Mouse (Mus musculus): ENCODE results near the gene Prelp. TPM values are rescaled to one million over a fixed set of nuclear protein-coding genes. Genes with fewer than 3 reads are reported as not detected.

Prelp gene
- polyA plus RNA-seq, 1 experiment from 2014 or later = 2.6 TPM

DNA sequence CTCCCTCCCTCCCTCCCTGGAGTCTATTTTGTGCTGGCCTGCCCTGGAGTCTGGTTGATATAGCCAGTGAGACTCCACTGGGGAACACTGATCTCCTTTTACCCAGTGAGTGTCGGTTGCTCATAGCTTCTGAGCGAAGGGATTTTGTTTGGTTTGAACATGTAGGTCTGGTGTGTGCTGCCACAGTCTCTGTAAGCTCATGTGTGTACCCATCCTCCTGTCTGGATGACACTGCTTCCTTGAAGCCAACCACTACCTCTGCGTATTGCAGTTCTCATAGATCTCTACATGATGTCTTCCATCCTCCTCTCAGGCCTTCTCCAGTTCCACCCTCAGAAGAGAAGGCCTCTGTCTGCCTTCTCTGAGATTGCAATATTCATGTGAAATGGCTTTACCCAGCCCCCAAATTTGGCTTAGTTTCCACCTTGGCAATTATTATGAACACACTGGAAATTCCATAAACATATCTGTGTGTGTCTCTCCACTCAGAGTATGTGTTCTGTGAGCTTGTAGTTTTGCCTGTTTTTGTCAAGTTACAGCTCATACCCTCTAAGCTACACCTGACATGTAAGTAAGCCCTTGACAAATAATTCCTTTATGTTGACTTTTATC, 19.4 kb upstream of the Prelp start:
- 93% methylated on average over 3 of the region's 3 CpGs for WGBS
- Histone ChIP-seq H3K4me1 (ENCODE audit: insufficient read depth, low read length) (peaks cover 7% of the 10 kb centered on the region), H3K9ac (replicated peaks; ENCODE audit: low read length) (no peak overlapping the region), H3K9me3 (ENCODE audit: low read length) (peaks cover 13% of the 10 kb centered on the region; the same call in 1 of the 2 replicates), H3K27ac (ENCODE audit: low read length) (no peak overlapping the region), H3K36me3 (ENCODE audit: insufficient read depth, low read length) (no peaks in the 10 kb centered on the region), H3K4me2 (replicated peaks; ENCODE audit: low read depth, low read length) (no peak overlapping the region), H3K27me3 (ENCODE audit: insufficient read depth, low read length) (no peaks in the 10 kb centered on the region), H3K4me3 (ENCODE audit: low read length) (no peak overlapping the region)
- no peak for ATAC-seq (ENCODE audit: low FRiP score, low TSS enrichment)

- no peak for ATAC-seq (ENCODE audit: low FRiP score, low TSS enrichment)
- no peaks in the 10 kb centered on the region for H3K27me3 ChIP-seq (ENCODE audit: insufficient read depth, low read length)
- no peak overlapping the region for H3K27ac ChIP-seq (ENCODE audit: low read length)
- peaks cover 13% of the 10 kb centered on the region; the same call in 1 of the 2 replicates for H3K9me3 ChIP-seq (ENCODE audit: low read length)
- no peak overlapping the region for H3K4me3 ChIP-seq (ENCODE audit: low read length)
- no peaks in the 10 kb centered on the region for H3K36me3 ChIP-seq (ENCODE audit: insufficient read depth, low read length)
- no peak overlapping the region for H3K9ac ChIP-seq (replicated peaks; ENCODE audit: low read length)
- no peak overlapping the region for H3K4me2 ChIP-seq (replicated peaks; ENCODE audit: low read depth, low read length)
- peaks cover 7% of the 10 kb centered on the region for H3K4me1 ChIP-seq (ENCODE audit: insufficient read depth, low read length)
- 89% methylated on average over 8 of the region's 8 CpGs for WGBS
These were observed 18.5 kb upstream of the Prelp start for GRCm38 (mm10) chr1:133939708-133940107.

DNA sequence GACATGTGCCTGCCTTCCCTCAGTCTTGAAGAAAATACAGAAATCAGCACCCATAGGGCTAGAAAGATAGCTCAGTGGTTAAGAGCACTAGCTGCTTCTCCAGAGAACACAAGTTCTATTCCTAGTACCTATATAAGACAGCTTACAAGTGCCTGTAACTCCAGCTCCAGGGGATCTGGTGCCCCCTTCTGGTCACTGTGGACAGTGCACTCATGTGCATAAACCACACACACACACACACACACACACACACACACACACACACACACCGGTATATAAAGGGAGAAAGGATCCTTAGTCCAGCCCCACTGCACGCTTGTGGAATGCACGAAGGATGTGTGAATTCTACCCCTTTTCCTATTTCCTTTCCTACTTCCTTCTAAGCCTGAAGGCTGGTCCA, 15.0 kb upstream of the Prelp start:
- Histone ChIP-seq H3K4me1 (ENCODE audit: insufficient read depth, low read length) (0 out of 2 replicates have a peak, but pooled peaks cover 3% of the 10 kb centered on the region), H3K4me3 (ENCODE audit: low read length) (no peak overlapping the region), H3K27me3 (ENCODE audit: insufficient read depth, low read length) (no peaks in the 10 kb centered on the region), H3K4me2 (replicated peaks; ENCODE audit: low read depth, low read length) (no peak overlapping the region), H3K9me3 (ENCODE audit: low read length) (peaks cover 3% of the 10 kb centered on the region; the same call in 1 of the 2 replicates), H3K27ac (ENCODE audit: low read length) (no peak overlapping the region), H3K9ac (replicated peaks; ENCODE audit: low read length) (no peak overlapping the region), H3K36me3 (ENCODE audit: insufficient read depth, low read length) (no peaks in the 10 kb centered on the region)
- no peak for ATAC-seq (ENCODE audit: low FRiP score, low TSS enrichment)
- WGBS = 78% methylated on average over 3 of the region's 3 CpGs

- H3K4me1 ChIP-seq (ENCODE audit: insufficient read depth, low read length) = 0 out of 2 replicates have a peak, but pooled peaks cover 3% of the 10 kb centered on the region
- no peak overlapping the region for H3K4me2 ChIP-seq (replicated peaks; ENCODE audit: low read depth, low read length)
- no peaks in the 10 kb centered on the region for H3K36me3 ChIP-seq (ENCODE audit: insufficient read depth, low read length)
- WGBS = 75% methylated on average over 10 of the region's 10 CpGs
- H3K9ac ChIP-seq (replicated peaks; ENCODE audit: low read length) = no peak overlapping the region
- H3K9me3 ChIP-seq (ENCODE audit: low read length) = peaks cover 3% of the 10 kb centered on the region; the same call in 1 of the 2 replicates
- ATAC-seq (ENCODE audit: low FRiP score, low TSS enrichment) = 0 out of 2 replicates have a peak, but pooled peaks have one; percentile 9
- H3K27me3 ChIP-seq (ENCODE audit: insufficient read depth, low read length) = no peaks in the 10 kb centered on the region
- H3K4me3 ChIP-seq (ENCODE audit: low read length) = no peak overlapping the region
- no peak overlapping the region for H3K27ac ChIP-seq (ENCODE audit: low read length)
These were observed 13.2 kb upstream of the Prelp start for GRCm38 (mm10) chr1:133934354-133934963.

GRCm38 (mm10) chr1:133933301-133934195, 12.3 kb upstream of the Prelp start:
- Histone ChIP-seq H3K9me3 (ENCODE audit: low read length) (peaks cover 3% of the 10 kb centered on the region; the same call in 1 of the 2 replicates), H3K4me2 (replicated peaks; ENCODE audit: low read depth, low read length) (no peak overlapping the region), H3K36me3 (ENCODE audit: insufficient read depth, low read length) (no peaks in the 10 kb centered on the region), H3K27ac (ENCODE audit: low read length) (no peak overlapping the region), H3K4me3 (ENCODE audit: low read length) (no peak overlapping the region), H3K4me1 (ENCODE audit: insufficient read depth, low read length) (0 out of 2 replicates have a peak, but pooled peaks cover 3% of the 10 kb centered on the region), H3K9ac (replicated peaks; ENCODE audit: low read length) (no peak overlapping the region), H3K27me3 (ENCODE audit: insufficient read depth, low read length) (no peaks in the 10 kb centered on the region)
- 47% methylated on average over 14 of the region's 14 CpGs for WGBS
- ATAC-seq (ENCODE audit: low FRiP score, low TSS enrichment) = 0 out of 2 replicates have a peak, but pooled peaks have one; percentile 46

DNA sequence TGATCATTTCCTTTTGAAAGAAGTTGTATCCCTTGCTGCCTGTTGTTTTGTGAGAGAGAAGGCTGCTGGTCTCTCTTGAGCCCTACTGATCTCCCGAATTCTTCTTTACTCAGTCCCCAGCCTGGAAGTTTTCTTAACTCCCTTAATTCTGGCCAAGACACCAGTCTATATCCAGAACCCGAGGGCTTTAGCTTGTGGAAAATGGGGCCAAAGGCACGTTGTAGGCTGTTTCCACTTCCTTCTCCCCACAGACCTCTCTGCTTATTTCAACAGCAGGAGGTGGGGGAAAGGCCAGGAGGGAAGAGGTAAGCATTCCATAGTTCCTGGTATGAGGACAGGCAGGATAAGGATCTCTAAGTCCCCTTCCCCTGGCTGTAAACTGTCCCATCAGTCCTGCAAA, 8.8 kb upstream of the Prelp start:
- H3K9ac ChIP-seq (replicated peaks; ENCODE audit: low read length) = no peak overlapping the region
- no peak overlapping the region for H3K4me2 ChIP-seq (replicated peaks; ENCODE audit: low read depth, low read length)
- H3K36me3 ChIP-seq (ENCODE audit: insufficient read depth, low read length) = no peaks in the 10 kb centered on the region
- 46% methylated on average over 3 of the region's 3 CpGs for WGBS
- no peak overlapping the region for H3K4me3 ChIP-seq (ENCODE audit: low read length)
- no peaks in the 10 kb centered on the region for H3K27me3 ChIP-seq (ENCODE audit: insufficient read depth, low read length)
- H3K9me3 ChIP-seq (ENCODE audit: low read length) = no peaks in the 10 kb centered on the region
- no peak overlapping the region for H3K27ac ChIP-seq (ENCODE audit: low read length)
- no peak for ATAC-seq (ENCODE audit: low FRiP score, low TSS enrichment)
- H3K4me1 ChIP-seq (ENCODE audit: insufficient read depth, low read length) = 0 out of 2 replicates have a peak, but pooled peaks cover 3% of the 10 kb centered on the region

- ATAC-seq (ENCODE audit: low FRiP score, low TSS enrichment) = no peak
- H3K4me3 ChIP-seq (ENCODE audit: low read length) = no peak overlapping the region
- peaks cover 13% of the 10 kb centered on the region for H3K4me1 ChIP-seq (ENCODE audit: insufficient read depth, low read length)
- no peaks in the 10 kb centered on the region for H3K36me3 ChIP-seq (ENCODE audit: insufficient read depth, low read length)
- WGBS = 83% methylated on average over 3 of the region's 3 CpGs
- H3K4me2 ChIP-seq (replicated peaks; ENCODE audit: low read depth, low read length) = no peak overlapping the region
- H3K9ac ChIP-seq (replicated peaks; ENCODE audit: low read length) = no peak overlapping the region
- no peaks in the 10 kb centered on the region for H3K9me3 ChIP-seq (ENCODE audit: low read length)
- no peaks in the 10 kb centered on the region for H3K27me3 ChIP-seq (ENCODE audit: insufficient read depth, low read length)
- no peak overlapping the region for H3K27ac ChIP-seq (ENCODE audit: low read length)
These were observed 4.0 kb upstream of the Prelp start for GRCm38 (mm10) chr1:133925223-133925622.

GRCm38 (mm10) chr1:133924141-133924875, 3.1 kb upstream of the Prelp start:
- ATAC-seq (ENCODE audit: low FRiP score, low TSS enrichment) = peak; percentile 23; the same call in 1 of the 2 replicates
- no peaks in the 10 kb centered on the region for H3K27me3 ChIP-seq (ENCODE audit: insufficient read depth, low read length)

GRCm38 (mm10) chr1:133923071-133923470, 1.9 kb upstream of the Prelp start:
- Histone ChIP-seq H3K4me1 (ENCODE audit: insufficient read depth, low read length) (peaks cover 14% of the 10 kb centered on the region), H3K4me3 (ENCODE audit: low read length) (no peak overlapping the region), H3K36me3 (ENCODE audit: insufficient read depth, low read length) (no peaks in the 10 kb centered on the region), H3K27ac (ENCODE audit: low read length) (no peak overlapping the region), H3K9ac (replicated peaks; ENCODE audit: low read length) (no peak overlapping the region), H3K9me3 (ENCODE audit: low read length) (no peaks in the 10 kb centered on the region), H3K4me2 (replicated peaks; ENCODE audit: low read depth, low read length) (no peak overlapping the region), H3K27me3 (ENCODE audit: insufficient read depth, low read length) (no peaks in the 10 kb centered on the region)
- 0 out of 2 replicates have a peak, but pooled peaks have one; percentile 15 for ATAC-seq (ENCODE audit: low FRiP score, low TSS enrichment)
- WGBS = 90% methylated on average over 5 of the region's 5 CpGs

More at GRCm38 (mm10) chr1:133924141-133924875, 3.1 kb upstream of the Prelp start:
- Histone ChIP-seq H3K4me1 (ENCODE audit: insufficient read depth, low read length) (peaks cover 13% of the 10 kb centered on the region), H3K36me3 (ENCODE audit: insufficient read depth, low read length) (no peaks in the 10 kb centered on the region), H3K9me3 (ENCODE audit: low read length) (no peaks in the 10 kb centered on the region), H3K4me2 (replicated peaks; ENCODE audit: low read depth, low read length) (no peak overlapping the region), H3K27ac (ENCODE audit: low read length) (no peak overlapping the region), H3K9ac (replicated peaks; ENCODE audit: low read length) (no peak overlapping the region), H3K4me3 (ENCODE audit: low read length) (no peak overlapping the region)
- WGBS = 38% methylated on average over 7 of the region's 7 CpGs

All from kidney, embryonic 16.5 days (tissue).